Mouse (Mus musculus) myocyte (in vitro differentiated cells): ENCODE results near the gene Cracr2a. TPM values are rescaled to one million over a fixed set of nuclear protein-coding genes. Genes with fewer than 3 reads are reported as not detected.

Experiments
- H3K27me3 ChIP-seq: one replicate; pipeline ENCODE4 v1.6.1; 2011; ENCODE audit not compliant: control insufficient read depth, insufficient read depth, insufficient read length
- H3K36me3 ChIP-seq: one replicate; pipeline ENCODE4 v1.6.1; 2011; ENCODE audit not compliant: control insufficient read depth, insufficient read depth
- H3K4me2 ChIP-seq: one replicate; pipeline ENCODE4 v1.6.1; 2011; ENCODE audit warnings: low read depth, control low read depth
- H3K4me3 ChIP-seq: one replicate; pipeline ENCODE4 v1.5.1; 2011; ENCODE audit warnings: mild to moderate bottlenecking, control low read depth, moderate library complexity
- H3K79me2 ChIP-seq: one replicate; pipeline ENCODE4 v1.6.1; 2011; ENCODE audit not compliant: control insufficient read depth, insufficient read depth
- H3ac ChIP-seq: one replicate; pipeline ENCODE4 v1.6.1; 2011; ENCODE audit not compliant: control insufficient read depth, insufficient read length
- CEBPB ChIP-seq: IDR thresholded peaks from 2 replicates; pipeline ENCODE4 v1.6.1; 2011; ENCODE audit warnings: mild to moderate bottlenecking, moderate library complexity; ENCODE audit not compliant: poor library complexity, insufficient read depth, severe bottlenecking
- E2F4 ChIP-seq: IDR thresholded peaks from one replicate; pipeline ENCODE4 v1.6.1; 2011; ENCODE audit warnings: mild to moderate bottlenecking, control low read depth, moderate library complexity; ENCODE audit not compliant: insufficient read depth
- MAX ChIP-seq: IDR thresholded peaks from one replicate; pipeline ENCODE4 v1.6.1; 2011; ENCODE audit warnings: low read depth, mild to moderate bottlenecking, control low read depth
- MYOD1 ChIP-seq, 3 experiments: IDR thresholded peaks; one replicate each; pipeline ENCODE4 v1.6.1; 2011; ENCODE audit warnings: control low read depth in 2 of 3, low read depth in 2 of 3, mild to moderate bottlenecking in 2 of 3, moderate library complexity in 1 of 3; ENCODE audit not compliant: insufficient read length in 2 of 3, control insufficient read depth in 1 of 3
- MYOG ChIP-seq, 3 experiments: IDR thresholded peaks; one replicate each; pipeline ENCODE4 v1.6.1; 2011; ENCODE audit warnings: control low read depth in 2 of 3, low read depth in 2 of 3, mild to moderate bottlenecking in 2 of 3; ENCODE audit not compliant: insufficient read length in 2 of 3, control insufficient read depth in 1 of 3, insufficient read depth in 1 of 3
- POLR2A ChIP-seq: IDR thresholded peaks from one replicate; pipeline ENCODE4 v1.6.1; 2011; ENCODE audit warnings: low read depth, mild to moderate bottlenecking, control low read depth, moderate library complexity; ENCODE audit not compliant: insufficient read length
- POLR2AphosphoS2 ChIP-seq: IDR thresholded peaks from one replicate; pipeline ENCODE4 v1.6.1; 2011; ENCODE audit warnings: low read depth, control low read depth; ENCODE audit not compliant: insufficient read length
- REST ChIP-seq: IDR thresholded peaks from one replicate; pipeline ENCODE4 v1.6.1; 2011; ENCODE audit warnings: mild to moderate bottlenecking, control low read depth, moderate library complexity; ENCODE audit not compliant: insufficient read depth, insufficient read length
- SRF ChIP-seq: IDR thresholded peaks from one replicate; pipeline ENCODE4 v1.6.1; 2011; ENCODE audit warnings: low read depth; ENCODE audit not compliant: control insufficient read depth, insufficient read length
- TCF12 ChIP-seq: IDR thresholded peaks from one replicate; pipeline ENCODE4 v1.6.1; 2011; ENCODE audit warnings: mild to moderate bottlenecking, control low read depth; ENCODE audit not compliant: poor library complexity, insufficient read depth, severe bottlenecking
- TCF3 ChIP-seq: IDR thresholded peaks from one replicate; pipeline ENCODE4 v1.6.1; 2011; ENCODE audit warnings: low read depth, control low read depth; ENCODE audit not compliant: insufficient read length
- USF1 ChIP-seq: IDR thresholded peaks from one replicate; pipeline ENCODE4 v1.6.1; 2011; ENCODE audit warnings: low read depth, mild to moderate bottlenecking, control low read depth, moderate library complexity
- polyA plus RNA-seq: library from polyadenylated mRNA; unstranded; fragments of >200 nt; fragmentation: generic; extraction: Trizol; gene quantifications from one replicate; pipeline ENCODE4 v1.2.1, GENCODE M21; 2012; ENCODE audit warnings: missing spikeins

Cracr2a gene
- polyA plus RNA-seq, 1 experiment, result not detected

DNA sequence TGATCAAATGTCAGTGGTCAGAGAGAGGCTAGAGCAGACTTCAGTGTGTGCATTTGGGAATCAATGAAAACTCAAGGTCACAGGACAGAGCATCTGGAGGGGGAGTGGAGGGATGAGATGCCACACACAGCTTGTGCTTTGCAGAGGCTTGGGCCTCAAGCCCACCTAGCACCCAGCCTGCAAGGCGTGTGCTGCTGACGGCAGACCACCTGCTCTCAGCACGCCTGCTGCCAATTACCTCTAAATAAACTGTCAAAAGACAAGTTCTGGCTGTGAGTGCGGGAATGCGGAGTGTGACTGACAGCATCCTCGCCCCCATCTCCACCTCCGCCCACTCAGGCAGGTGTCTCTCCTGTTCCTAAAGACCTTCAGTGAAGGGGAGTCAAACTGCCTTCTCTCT lies 131.2 kb downstream of the Cracr2a start:
- Histone ChIP-seq H3ac (no peak overlapping the region), H3K4me3 (no peak overlapping the region), H3K27me3 (no peaks in the 10 kb centered on the region), H3K79me2 (no peaks in the 10 kb centered on the region), H3K36me3 (no peaks in the 10 kb centered on the region), H3K4me2 (no peak overlapping the region)
- TF ChIP-seq POLR2AphosphoS2, result no peak
- TF ChIP-seq TCF12, result no peak
- no peak for TF ChIP-seq E2F4
- no peak for TF ChIP-seq MYOD1 (IDR thresholded peaks at IDR 0.05; ENCODE audit: control insufficient read depth in 1 of 3, insufficient read length in 2 of 3, low read depth in 2 of 3)
- TF ChIP-seq CEBPB, result no peak
- TF ChIP-seq USF1, result no peak
- TF ChIP-seq MYOG (IDR thresholded peaks at IDR 0.05; ENCODE audit: control insufficient read depth in 1 of 3, insufficient read depth in 1 of 3, insufficient read length in 2 of 3, low read depth in 2 of 3), result no peak
- no peak for TF ChIP-seq REST
- TF ChIP-seq SRF, result no peak
- TF ChIP-seq TCF3, result no peak
- no peak for TF ChIP-seq MAX
- TF ChIP-seq POLR2A, result no peak

GRCm38 (mm10) chr6:127693681-127694080 lies 132.5 kb downstream of the Cracr2a start:
- Histone ChIP-seq H3K27me3 (no peaks in the 10 kb centered on the region), H3K79me2 (no peaks in the 10 kb centered on the region), H3ac (no peak overlapping the region), H3K36me3 (no peaks in the 10 kb centered on the region), H3K4me3 (no peak overlapping the region), H3K4me2 (no peak overlapping the region)
- TF ChIP-seq REST (no peak), MAX (no peak), E2F4 (no peak), MYOD1 (IDR thresholded peaks at IDR 0.05; ENCODE audit: control insufficient read depth in 1 of 3, insufficient read length in 2 of 3, low read depth in 2 of 3) (no peak), CEBPB (no peak), POLR2A (no peak), TCF3 (no peak), POLR2AphosphoS2 (no peak), USF1 (no peak), SRF (no peak), MYOG (IDR thresholded peaks at IDR 0.05; ENCODE audit: control insufficient read depth in 1 of 3, insufficient read depth in 1 of 3, insufficient read length in 2 of 3, low read depth in 2 of 3) (no peak)

DNA sequence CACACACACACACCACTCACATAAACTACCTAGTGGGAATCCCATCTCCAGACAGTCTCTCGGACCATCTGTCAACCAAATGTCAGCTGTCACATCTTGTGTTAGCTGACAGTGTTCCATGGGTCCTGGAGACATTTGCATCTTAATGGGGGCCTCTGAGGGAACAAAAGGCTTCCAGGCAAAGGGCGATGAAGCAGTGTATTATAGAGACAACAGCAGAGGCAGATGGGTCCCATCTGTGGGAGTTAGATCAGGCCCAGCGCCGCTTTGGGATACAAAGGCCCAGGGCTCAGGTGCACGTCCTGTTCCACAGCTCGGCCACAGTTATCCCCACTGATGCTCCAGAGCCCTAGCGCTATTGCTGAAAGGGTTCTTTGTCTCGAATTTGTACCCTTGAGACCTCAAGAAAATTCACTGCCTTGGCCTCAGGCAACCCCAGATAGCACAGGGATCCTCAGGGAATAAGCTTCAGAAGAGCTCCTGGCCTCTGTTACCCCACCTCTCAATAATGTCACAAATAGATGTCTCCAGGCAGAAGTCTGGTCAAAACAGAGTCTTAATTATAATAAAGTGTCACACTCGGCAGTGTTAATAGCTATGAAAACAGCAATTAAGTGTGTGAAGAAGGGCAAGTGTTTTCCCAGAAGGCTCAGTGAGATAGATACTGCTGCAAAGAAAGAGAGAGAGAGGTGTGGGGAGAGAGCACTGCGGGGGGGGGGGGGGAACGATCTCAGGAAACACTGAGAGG lies 140.1 kb downstream of the Cracr2a start:
- Histone ChIP-seq H3K36me3 (no peaks in the 10 kb centered on the region), H3K27me3 (no peaks in the 10 kb centered on the region), H3K79me2 (no peaks in the 10 kb centered on the region), H3K4me2 (no peak overlapping the region), H3ac (no peak overlapping the region), H3K4me3 (no peak overlapping the region)
- TF ChIP-seq REST (no peak), POLR2A (no peak), TCF12 (no peak), USF1 (no peak), POLR2AphosphoS2 (no peak), CEBPB (no peak), MYOG (IDR thresholded peaks at IDR 0.05; ENCODE audit: control insufficient read depth in 1 of 3, insufficient read depth in 1 of 3, insufficient read length in 2 of 3, low read depth in 2 of 3) (no peak), TCF3 (no peak), MAX (no peak), E2F4 (no peak), MYOD1 (IDR thresholded peaks at IDR 0.05; ENCODE audit: control insufficient read depth in 1 of 3, insufficient read length in 2 of 3, low read depth in 2 of 3) (no peak), SRF (no peak)

DNA sequence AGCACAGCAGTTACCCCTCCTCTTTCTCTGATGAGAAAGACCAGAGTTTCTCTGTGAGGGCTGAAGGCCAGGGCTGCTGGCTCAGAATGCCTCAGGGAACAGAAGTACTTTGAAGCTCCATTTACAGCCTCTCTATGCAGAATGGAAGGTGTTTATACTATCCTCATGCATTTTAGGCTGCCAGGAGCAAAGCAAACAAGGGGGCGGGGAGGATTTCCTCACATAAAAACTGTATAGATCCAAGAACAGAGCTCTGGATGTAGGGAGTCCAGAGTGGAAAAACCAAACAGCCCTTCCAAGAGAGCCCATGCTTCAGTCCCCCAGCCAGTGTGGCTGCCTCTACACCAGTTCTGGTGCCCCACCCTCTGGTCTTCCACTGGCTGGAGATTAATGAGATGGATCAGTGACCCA lies 147.1 kb downstream of the Cracr2a start:
- no peak overlapping the region for H3K4me3 ChIP-seq
- H3K36me3 ChIP-seq, result no peaks in the 10 kb centered on the region
- no peak overlapping the region for H3ac ChIP-seq
- no peaks in the 10 kb centered on the region for H3K27me3 ChIP-seq
- TF ChIP-seq E2F4 (no peak), SRF (no peak), MYOG (IDR thresholded peaks at IDR 0.05; ENCODE audit: control insufficient read depth in 1 of 3, insufficient read depth in 1 of 3, insufficient read length in 2 of 3, low read depth in 2 of 3) (no peak)
- no peaks in the 10 kb centered on the region for H3K79me2 ChIP-seq
- H3K4me2 ChIP-seq, result no peak overlapping the region

DNA sequence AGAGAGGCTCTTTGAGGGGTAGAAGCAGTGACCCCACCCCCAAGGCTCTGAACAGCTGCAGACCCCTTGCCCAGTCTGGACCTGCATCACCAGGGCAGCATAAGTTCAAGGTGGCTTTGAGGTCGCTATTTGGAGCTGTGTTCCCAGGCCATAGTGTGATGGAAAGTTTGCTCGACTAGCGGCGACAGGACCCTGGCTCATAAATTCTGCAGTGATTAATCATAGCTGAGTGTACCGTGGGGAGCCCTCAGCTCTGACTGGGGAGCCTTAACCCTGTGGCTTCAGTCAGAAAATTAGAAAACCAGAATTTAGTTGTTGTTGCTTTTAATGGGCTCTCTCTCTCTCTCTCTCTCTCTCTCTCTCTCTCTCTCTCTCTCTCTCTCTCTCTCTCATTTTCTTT lies 153.8 kb downstream of the Cracr2a start:
- TF ChIP-seq REST, result no peak
- TF ChIP-seq CEBPB, result no peak
- TF ChIP-seq MAX, result no peak
- no peak for TF ChIP-seq E2F4
- Histone ChIP-seq H3ac (no peak overlapping the region), H3K79me2 (no peaks in the 10 kb centered on the region), H3K4me2 (no peak overlapping the region), H3K4me3 (no peak overlapping the region), H3K36me3 (no peaks in the 10 kb centered on the region), H3K27me3 (no peaks in the 10 kb centered on the region)
